ENCODE assay signal across 20 mouse cellular contexts in the genomic region with DNA sequence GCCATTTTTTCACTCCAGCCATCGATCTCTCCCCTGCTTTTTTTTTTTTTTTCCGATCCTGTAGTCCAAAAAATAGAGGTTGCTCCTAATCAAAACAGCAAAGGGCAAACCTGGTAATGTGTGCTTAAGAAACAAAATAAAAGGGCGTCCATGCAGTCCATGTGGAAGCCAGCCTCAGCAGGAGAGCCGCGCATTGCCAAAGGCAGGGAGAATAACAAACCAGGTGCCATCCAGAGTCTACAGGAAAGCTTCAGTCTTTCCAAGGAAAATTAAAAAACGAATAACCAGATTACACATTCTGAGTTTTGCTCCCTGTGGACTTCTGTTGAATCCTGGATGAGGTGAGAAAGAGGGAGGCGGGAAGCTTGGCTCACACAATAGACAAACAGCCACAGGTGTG.
DNase-seq lines count a peak whose midpoint lies in the region; TF ChIP-seq lines count a peak whose summit lies in the region.
"Had no signal": no experiment of that assay in that cellular context is flagged by ENCODE, and none has a peak within 500 bp of the region (broad histone marks: within the 10 kb centered on the region; RNA-seq: fewer than 3 reads in every experiment).

No protein-coding gene starts in this region.

- no peak overlapping the region for H3K4me3 ChIP-seq in left cerebral cortex, adult 2 months
- H3K4me3 ChIP-seq: embryonic facial prominence, embryonic 10.5 days; forebrain, embryonic 12.5 days; heart, adult 2 months; layer of hippocampus, adult 2 months; limb, embryonic 13.5 days; liver, embryonic 15.5 days; neural tube, embryonic 15.5 days had no signal

- peak overlapping the region; percentile 10; the same call in 1 of the 2 replicates for H3K27ac ChIP-seq in left cerebral cortex, adult 2 months
- H3K27ac ChIP-seq: embryonic facial prominence, embryonic 10.5 days; forebrain, embryonic 12.5 days; heart, adult 2 months; kidney, postnatal 0 days; layer of hippocampus, adult 2 months; limb, embryonic 13.5 days; liver, embryonic 15.5 days; macrophage; neural tube, embryonic 15.5 days had no signal

- TF ChIP-seq CTCF in left cerebral cortex, adult 2 months (IDR thresholded peaks at IDR 0.05): no peak

- intact Hi-C loops in left cerebral cortex, adult 2 months (cut with DNase I): loop anchor here (2.0 to 10.0 kb wide), 2 partner anchors 64 to 374 kb away; no protein-coding TSS in a partner anchor
- intact Hi-C loops in left cerebral cortex, postnatal 10 days (cut with DNase I): no loop called here

- no peak for DNase-seq in left cerebral cortex, adult 2 months (ENCODE audit: extremely low spot score in 1 of 2, low spot score in 2 of 2)
- no peak for DNase-seq in left cerebral cortex, postnatal 10 days (ENCODE audit: extremely low spot score in 1 of 2, low spot score in 2 of 2)
- peak; percentile 22 to 40 for DNase-seq in right cerebral cortex, adult 2 months (ENCODE audit: low spot score in 2 of 2)
- no peak for DNase-seq in right cerebral cortex, postnatal 25 days
- DNase-seq in cerebellum, adult 18-20 months: peak; percentile 37 to 46
- DNase-seq in cerebellum, postnatal 14 days: peak; percentile 51 to 69
- DNase-seq in urinary bladder, postnatal 14 days (ENCODE audit: low spot score): no peak
- no peak for DNase-seq in spleen, postnatal 36 days (ENCODE audit: low spot score in 2 of 2)
- DNase-seq: gastrocnemius, postnatal 14 days; heart, adult 2 months; heart, postnatal 36 days; thymus, postnatal 4 days had no signal

Comparison
In these comparisons a context has a peak if more than half of its experiments do, and no peak if none do; other contexts are left out.
1. DNase-seq: peak in right cerebral cortex, adult 2 months (2 of 2), cerebellum, adult 18-20 months (2 of 2) and cerebellum, postnatal 14 days (2 of 2); none in left cerebral cortex, adult 2 months (0 of 2), left cerebral cortex, postnatal 10 days (0 of 2), right cerebral cortex, postnatal 25 days (single experiment), urinary bladder, postnatal 14 days (single experiment) and spleen, postnatal 36 days (0 of 2).